10 mouse cellular contexts compared by ENCODE assay signal in the genomic region with DNA sequence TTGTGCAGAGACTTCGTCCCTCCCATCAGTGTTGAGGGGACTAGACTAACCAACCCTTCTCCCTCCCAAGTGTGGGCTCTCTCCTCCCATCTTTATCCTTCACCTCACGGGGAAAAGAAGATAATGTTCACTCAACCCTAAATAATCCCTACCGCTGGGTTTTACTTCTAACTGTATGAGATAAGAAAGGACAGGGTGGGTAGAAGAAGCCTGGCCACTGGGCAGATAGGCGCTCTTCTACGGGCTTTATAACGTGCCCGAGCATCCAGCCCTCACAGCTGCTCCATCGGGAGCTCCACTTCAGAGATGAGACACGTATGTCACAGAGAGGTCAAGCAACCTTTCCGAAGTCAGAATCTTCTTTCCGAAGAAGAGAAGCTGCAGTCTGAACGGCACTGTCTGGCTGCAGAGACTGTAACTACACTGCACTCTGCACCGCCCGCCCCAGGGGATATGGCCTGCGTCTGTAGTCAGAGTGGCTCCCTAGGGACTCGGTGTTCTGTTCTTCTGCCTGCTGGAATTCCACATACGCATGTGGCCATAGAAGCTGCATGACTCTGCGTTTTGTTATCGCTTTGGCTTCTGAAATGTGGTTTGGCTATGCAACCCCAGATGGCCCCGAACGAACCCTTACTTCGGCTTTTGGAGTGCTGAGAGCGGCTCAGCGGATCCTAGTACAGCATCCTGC. TPM values are rescaled to one million over a fixed set of nuclear protein-coding genes. Genes with fewer than 3 reads are reported as not detected.
DNase-seq lines count a peak whose midpoint lies in the region; ATAC-seq and TF ChIP-seq lines count a peak whose summit lies in the region.
"Had no signal": no experiment of that assay in that cellular context is flagged by ENCODE, and none has a peak within 500 bp of the region (broad histone marks: within the 10 kb centered on the region; RNA-seq: fewer than 3 reads in every experiment).

No protein-coding gene starts in this region.

- no peak for TF ChIP-seq POLR2A in kidney, adult 2 months (IDR thresholded peaks at IDR 0.05; ENCODE audit: low read depth, low read length)

- no peak overlapping the region for H3K27ac ChIP-seq in kidney, adult 2 months (ENCODE audit: insufficient read depth, low read depth, low read length)
- no peak overlapping the region for H3K27ac ChIP-seq in kidney, embryonic 16.5 days (ENCODE audit: low read length)
- H3K27ac ChIP-seq: neural tube, embryonic 12.5 days had no signal

- H3K9me3 ChIP-seq in kidney, embryonic 16.5 days (ENCODE audit: low read length) = no peaks in the 10 kb centered on the region
- H3K9me3 ChIP-seq: neural tube, embryonic 12.5 days had no signal

- no peak overlapping the region for H3K4me2 ChIP-seq in kidney, embryonic 16.5 days (replicated peaks; ENCODE audit: low read depth, low read length)
- H3K4me2 ChIP-seq: neural tube, embryonic 12.5 days had no signal

- no peak for ATAC-seq in kidney, embryonic 16.5 days (ENCODE audit: low FRiP score, low TSS enrichment)
- ATAC-seq in erythroid progenitor cell, adult 5-6 weeks (replicated peaks; ENCODE audit: low FRiP score, poor library complexity, severe bottlenecking) = peak; percentile 84

- DNase-seq in kidney, adult 2 months = peak; percentile 73
- peak; percentile 47 for DNase-seq in kidney, postnatal 10 days
- peak; percentile 54 for DNase-seq in retina, postnatal 1 day
- DNase-seq in thymus, postnatal 14 days = no peak
- DNase-seq in urinary bladder, postnatal 4 days (ENCODE audit: low spot score in 2 of 2) = no peak
- no peak for DNase-seq in right cerebral cortex, adult 18-20 months
- DNase-seq: lung, postnatal 4 days had no signal

- no peaks in the 10 kb centered on the region for H3K27me3 ChIP-seq in kidney, adult 2 months (replicated peaks; ENCODE audit: control insufficient read depth, insufficient read depth, low read length)
- H3K27me3 ChIP-seq in kidney, embryonic 16.5 days (ENCODE audit: insufficient read depth, low read length) = no peaks in the 10 kb centered on the region
- H3K27me3 ChIP-seq: neural tube, embryonic 12.5 days had no signal

- H3K4me3 ChIP-seq in kidney, adult 2 months (ENCODE audit: insufficient read depth, low read depth, low read length) = no peak overlapping the region
- no peak overlapping the region for H3K4me3 ChIP-seq in kidney, embryonic 16.5 days (ENCODE audit: low read length)
- H3K4me3 ChIP-seq: neural tube, embryonic 12.5 days had no signal

- H3K9ac ChIP-seq in kidney, embryonic 16.5 days (replicated peaks; ENCODE audit: low read length) = no peak overlapping the region
- H3K9ac ChIP-seq: neural tube, embryonic 12.5 days had no signal

- no peaks in the 10 kb centered on the region for H3K36me3 ChIP-seq in kidney, adult 2 months (ENCODE audit: control insufficient read depth, insufficient read depth, low read length)
- H3K36me3 ChIP-seq in kidney, embryonic 16.5 days (ENCODE audit: insufficient read depth, low read length) = peaks cover 38% of the 10 kb centered on the region

- 78% methylated on average over 24 of the region's 24 CpGs for WGBS in kidney, adult 2 months
- WGBS in kidney, embryonic 16.5 days = 83% methylated on average over 24 of the region's 24 CpGs

- TF ChIP-seq CTCF in kidney, adult 2 months (conservative IDR thresholded peaks at IDR 0.05; ENCODE audit: insufficient read depth, insufficient read length, low read depth, low read length) = no peak

- H3K4me1 ChIP-seq in kidney, adult 2 months (ENCODE audit: control insufficient read depth, insufficient read depth, low read length) = no peaks in the 10 kb centered on the region
- H3K4me1 ChIP-seq in kidney, embryonic 16.5 days (ENCODE audit: insufficient read depth, low read length) = peaks cover 2% of the 10 kb centered on the region; the same call in 1 of the 2 replicates
- H3K4me1 ChIP-seq: neural tube, embryonic 12.5 days had no signal

RNA-seq across cellular contexts. Expression of a gene that starts 18.7 kb away (rescaled TPM):
- 12.3 and 14.2 TPM in 2 replicates for polyA plus RNA-seq in kidney, adult 2 months (2012; rRNA removed)
- 54.8 and 58.9 TPM in 2 replicates for polyA plus RNA-seq in kidney, embryonic 16.5 days (2015; fragmentation: Nextera tagmentation; extraction: Ambion mirVana)
- total RNA-seq in erythroid progenitor cell, adult 5-6 weeks (2015; ENCODE audit: low replicate concordance) = 6.3 and 25.6 TPM in 2 replicates
- total RNA-seq in erythroid progenitor cell, adult 5-6 weeks (2017; ENCODE audit: low replicate concordance) = 5.9 and 14.1 TPM in 2 replicates

RNA-seq across cellular contexts. Expression of a gene that starts 54.4 kb away (rescaled TPM):
- 14.9 and 15.5 TPM in 2 replicates for polyA plus RNA-seq in kidney, adult 2 months (2012; rRNA removed)
- 5.0 and 5.5 TPM in 2 replicates for polyA plus RNA-seq in kidney, embryonic 16.5 days (2015; fragmentation: Nextera tagmentation; extraction: Ambion mirVana)
- total RNA-seq in erythroid progenitor cell, adult 5-6 weeks (2015; ENCODE audit: low replicate concordance) = 3.2 and 6.3 TPM in 2 replicates
- 1.0 and 1.1 TPM in 2 replicates for total RNA-seq in erythroid progenitor cell, adult 5-6 weeks (2017; ENCODE audit: low replicate concordance)

Comparison
In these comparisons a context has a peak if more than half of its experiments do, and no peak if none do; other contexts are left out.
1. DNase-seq: peak in kidney, adult 2 months (single experiment), kidney, postnatal 10 days (single experiment) and retina, postnatal 1 day (single experiment); none in thymus, postnatal 14 days (single experiment), urinary bladder, postnatal 4 days (0 of 2) and right cerebral cortex, adult 18-20 months (single experiment).